Mouse (Mus musculus) heart, postnatal 0 days (tissue): ENCODE data around the gene Fut1.

Experiments
- CTCF ChIP-seq: IDR thresholded peaks from 2 replicates; pipeline ENCODE4 v1.5.1; 2016; ENCODE audit warnings: antibody characterized with exemption, control low read depth, low read depth
- EP300 ChIP-seq: IDR thresholded peaks from 2 replicates; pipeline ENCODE4 v1.6.1; 2016; ENCODE audit warnings: antibody characterized with exemption, low read depth

DNA sequence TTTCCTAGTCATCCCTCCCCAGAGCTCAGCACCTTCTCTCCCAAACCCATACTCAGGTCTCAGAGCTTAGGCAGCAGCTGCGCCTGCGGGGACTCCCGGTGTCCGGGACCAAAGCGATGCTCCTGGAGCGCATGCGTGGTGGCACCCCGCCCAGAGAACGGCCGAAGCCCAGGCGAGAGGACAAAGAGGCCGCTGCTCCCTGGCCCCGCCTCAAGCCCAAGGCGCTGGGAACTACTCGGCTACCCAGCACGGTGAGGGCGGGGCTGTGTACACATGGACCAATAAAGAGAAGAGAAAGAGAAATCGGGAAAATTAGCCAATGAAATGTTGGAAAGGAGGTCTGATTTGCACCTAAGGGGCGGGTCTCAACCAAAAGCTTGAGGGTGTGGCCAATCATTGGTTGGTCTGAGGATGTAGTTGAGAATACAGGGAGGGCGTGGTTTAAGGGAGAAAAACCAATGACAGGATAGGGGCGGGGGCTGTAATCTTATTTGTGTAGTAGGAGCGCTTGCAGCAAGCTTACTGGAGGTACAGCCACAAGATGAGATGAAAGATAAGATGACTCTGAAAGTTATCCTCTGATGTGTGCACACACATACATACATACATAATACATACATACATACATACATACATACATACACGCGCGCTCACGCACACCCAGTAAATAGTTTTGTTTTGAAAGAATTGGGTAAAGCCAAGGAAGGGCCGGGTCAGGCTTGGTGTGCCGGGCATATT, 26.5 kb downstream of the Fut1 start:
- TF ChIP-seq CTCF (no peak), EP300 (no peak)
